Mouse (Mus musculus) lung, embryonic 15.5 days (tissue): Measurements from ENCODE around the gene Uhrf1bp1l. TPM values are rescaled to one million over a fixed set of nuclear protein-coding genes. Genes with fewer than 3 reads are reported as not detected.

ENCODE experiments used
- ATAC-seq: fragments of 200-750 bp; cut with Nextera tagmentation; 2 replicates; pipeline ENCODE4 v1.8.0; 2017; ENCODE audit warnings: moderate number of reproducible peaks, borderline replicate concordance; ENCODE audit not compliant: low FRiP score, low TSS enrichment; ENCODE audit errors: extremely low read depth
- H3K27ac ChIP-seq: fragments of 300-500 bp; sonication (generic); 2 replicates; pipeline ENCODE4 v1.5.1; 2015; ENCODE audit warnings: moderate library complexity, mild to moderate bottlenecking, inconsistent platforms
- H3K27me3 ChIP-seq: fragments of 300-500 bp; sonication (generic); 2 replicates; pipeline ENCODE4 v1.6.1; 2015; ENCODE audit warnings: inconsistent platforms
- H3K36me3 ChIP-seq: fragments of 300-500 bp; sonication (generic); 2 replicates; pipeline ENCODE4 v1.6.1; 2015; ENCODE audit warnings: inconsistent platforms
- H3K4me1 ChIP-seq: fragments of 300-500 bp; sonication (generic); 2 replicates; pipeline ENCODE4 v1.6.1; 2015; ENCODE audit warnings: inconsistent platforms
- H3K4me2 ChIP-seq: fragments of 300-500 bp; sonication (generic); 2 replicates; pipeline ENCODE4 v1.6.1; 2015; ENCODE audit warnings: inconsistent platforms, mild to moderate bottlenecking, moderate library complexity
- H3K4me3 ChIP-seq: fragments of 300-500 bp; sonication (generic); 2 replicates; pipeline ENCODE4 v1.5.1; 2015; ENCODE audit warnings: mild to moderate bottlenecking, inconsistent platforms
- H3K9ac ChIP-seq: fragments of 300-500 bp; sonication (generic); 2 replicates; pipeline ENCODE4 v1.6.1; 2015; ENCODE audit warnings: inconsistent platforms
- H3K9me3 ChIP-seq: fragments of 300-500 bp; sonication (generic); 2 replicates; pipeline ENCODE4 v1.6.1; 2016; ENCODE audit warnings: inconsistent platforms
- WGBS: fragments of 180-500 bp; shearing (Covaris S2); methylation state at CpG from one replicate; pipeline ENCODE4 v1.1.7; 2015; 5-methylcytosine and 5-hydroxymethylcytosine counted together
- polyA plus RNA-seq: library from polyadenylated mRNA; unstranded; fragments of >200 nt; fragmentation: Nextera tagmentation; extraction: Ambion mirVana; gene quantifications from 2 replicates; pipeline ENCODE4 v1.2.1, GENCODE M21; 2015

The Uhrf1bp1l gene
- polyA plus RNA-seq, 1 experiment from 2014 or later = 28.3 TPM

GRCm38 (mm10) chr10:89730386-89730785, 14.4 kb upstream of the Uhrf1bp1l start:
- H3K9me3 ChIP-seq = no peaks in the 10 kb centered on the region
- peaks cover 14% of the 10 kb centered on the region for H3K4me1 ChIP-seq
- H3K9ac ChIP-seq = no peak overlapping the region
- no peak overlapping the region for H3K4me2 ChIP-seq
- no peaks in the 10 kb centered on the region for H3K27me3 ChIP-seq
- H3K27ac ChIP-seq = no peak overlapping the region
- H3K36me3 ChIP-seq = peaks cover 14% of the 10 kb centered on the region
- WGBS = 80% methylated on average over 6 of the region's 6 CpGs
- no peak for ATAC-seq
- H3K4me3 ChIP-seq = no peak overlapping the region

DNA sequence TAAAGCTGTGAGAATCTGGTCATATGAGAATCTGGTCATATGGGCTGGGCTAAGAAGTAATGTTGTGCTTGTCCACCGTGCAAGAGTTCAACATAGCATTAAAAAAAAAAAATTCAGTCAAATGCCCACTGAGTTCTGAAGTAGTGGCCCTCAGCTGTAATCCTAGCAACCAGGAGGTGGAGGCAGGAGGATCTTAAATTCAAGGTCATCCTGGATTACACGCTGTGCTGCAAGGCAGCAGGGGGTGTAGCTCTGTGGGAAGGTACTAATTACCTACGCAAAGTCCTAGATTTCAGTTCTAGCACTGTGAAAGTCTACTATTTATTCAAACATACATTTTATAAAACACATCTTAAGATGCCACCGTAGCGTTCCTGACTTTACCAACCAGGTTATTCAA, 13.4 kb upstream of the Uhrf1bp1l start:
- H3K27me3 ChIP-seq = no peaks in the 10 kb centered on the region
- peak overlapping the region; percentile 70 for H3K4me2 ChIP-seq
- peaks cover 8% of the 10 kb centered on the region; the same call in 1 of the 2 replicates for H3K36me3 ChIP-seq
- H3K27ac ChIP-seq = no peak overlapping the region
- ATAC-seq = no peak
- H3K9ac ChIP-seq = peak overlapping the region; percentile 58
- peak overlapping the region; percentile 69 for H3K4me3 ChIP-seq
- H3K4me1 ChIP-seq = peaks cover 14% of the 10 kb centered on the region
- no peaks in the 10 kb centered on the region for H3K9me3 ChIP-seq
- 7% methylated on average over 5 of the region's 5 CpGs for WGBS

- Histone ChIP-seq H3K4me1 (peaks cover 14% of the 10 kb centered on the region), H3K9ac (peak within 1 kb of the TSS; percentile 58), H3K4me2 (peak within 1 kb of the TSS; percentile 70), H3K27me3 (no peaks in the 10 kb centered on the region), H3K4me3 (peak within 1 kb of the TSS; percentile 69), H3K36me3 (peaks cover 3% of the 10 kb centered on the region; the same call in 1 of the 2 replicates), H3K27ac (peak within 1 kb of the TSS; percentile 38; the same call in 1 of the 2 replicates), H3K9me3 (no peaks in the 10 kb centered on the region)
- WGBS = 1% methylated on average over 49 of the region's 49 CpGs
- peak; percentile 99 for ATAC-seq
Observed at GRCm38 (mm10) chr10:89732001-89732794, 12.6 kb upstream of the Uhrf1bp1l start, which contains the start of gene Actr6. Gene Actr6, minus strand, starts transcription at chr10:89732295.

DNA sequence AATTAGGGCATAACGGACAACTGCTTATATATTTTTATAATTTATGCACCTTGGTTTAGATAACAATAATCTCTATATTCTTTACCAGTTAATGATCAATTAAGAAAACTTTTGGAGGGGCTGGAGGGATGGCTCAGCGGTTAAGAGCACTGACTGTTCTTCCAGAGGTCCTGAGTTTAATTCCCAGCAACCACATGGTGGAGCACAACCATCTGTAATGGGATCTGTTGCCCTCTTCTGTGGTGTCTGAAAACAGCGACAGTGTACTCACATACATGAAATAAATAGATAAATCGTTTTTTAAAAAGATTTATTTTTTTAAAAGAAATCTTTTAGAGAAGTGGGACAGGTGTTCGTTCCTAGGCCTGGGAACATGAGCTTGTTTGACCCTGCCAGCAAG, 7.7 kb upstream of the Uhrf1bp1l start:
- H3K27me3 ChIP-seq = no peaks in the 10 kb centered on the region
- H3K27ac ChIP-seq = no peak overlapping the region
- no peaks in the 10 kb centered on the region for H3K9me3 ChIP-seq
- H3K4me2 ChIP-seq = no peak overlapping the region
- 29% methylated on average over 5 of the region's 5 CpGs for WGBS
- H3K4me1 ChIP-seq = peaks cover 5% of the 10 kb centered on the region
- ATAC-seq = no peak
- no peak overlapping the region for H3K4me3 ChIP-seq
- H3K36me3 ChIP-seq = no peaks in the 10 kb centered on the region
- H3K9ac ChIP-seq = no peak overlapping the region

DNA sequence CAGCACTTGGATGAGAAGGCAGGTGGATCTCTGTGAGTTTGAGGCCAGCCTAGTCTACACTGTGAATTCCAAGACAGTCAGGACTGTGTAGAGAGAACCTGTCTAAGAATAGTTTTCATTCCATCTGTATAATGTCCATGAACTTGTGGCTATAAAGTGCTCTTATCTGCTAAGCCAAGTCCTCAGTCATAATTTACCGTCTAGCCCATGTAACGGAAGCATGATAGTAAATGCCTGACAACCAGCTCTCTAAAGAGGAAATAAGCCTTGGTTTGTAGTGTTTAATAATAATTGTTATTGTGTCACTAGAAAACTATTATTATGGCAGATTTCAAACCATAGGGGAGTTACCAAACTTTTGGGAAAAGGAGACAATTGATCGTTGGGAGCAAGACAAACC, 6.9 kb upstream of the Uhrf1bp1l start:
- ATAC-seq = no peak
- no peaks in the 10 kb centered on the region for H3K9me3 ChIP-seq
- WGBS = 76% methylated on average over 3 of the region's 3 CpGs
- H3K4me3 ChIP-seq = no peak overlapping the region
- peaks cover under 1% of the 10 kb centered on the region for H3K4me1 ChIP-seq
- no peaks in the 10 kb centered on the region for H3K27me3 ChIP-seq
- H3K4me2 ChIP-seq = no peak overlapping the region
- H3K36me3 ChIP-seq = no peaks in the 10 kb centered on the region
- no peak overlapping the region for H3K27ac ChIP-seq
- H3K9ac ChIP-seq = no peak overlapping the region

DNA sequence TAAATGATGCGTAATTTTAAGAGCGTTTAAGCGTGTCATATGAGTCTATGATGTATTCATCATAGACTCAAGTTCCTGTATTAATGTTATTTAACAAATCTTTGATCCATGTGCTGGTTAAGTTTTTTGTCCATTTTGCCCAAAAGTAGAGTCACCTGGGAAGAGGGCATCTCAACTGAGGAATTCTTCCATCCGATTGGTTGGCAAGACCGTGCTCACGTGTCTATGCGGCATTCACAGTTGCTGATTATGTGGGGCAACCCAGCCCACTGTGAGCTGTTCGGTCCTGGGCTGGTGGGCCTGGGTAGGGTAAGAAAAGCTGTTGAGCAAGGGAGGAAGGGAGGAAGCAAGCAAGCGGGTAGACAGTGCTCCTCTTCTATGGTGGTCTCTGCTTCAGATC, 6.4 kb upstream of the Uhrf1bp1l start:
- H3K36me3 ChIP-seq = no peaks in the 10 kb centered on the region
- ATAC-seq = no peak
- H3K27ac ChIP-seq = no peak overlapping the region
- H3K9me3 ChIP-seq = no peaks in the 10 kb centered on the region
- no peak overlapping the region for H3K4me3 ChIP-seq
- H3K27me3 ChIP-seq = no peaks in the 10 kb centered on the region
- no peaks in the 10 kb centered on the region for H3K4me1 ChIP-seq
- no peak overlapping the region for H3K4me2 ChIP-seq
- H3K9ac ChIP-seq = no peak overlapping the region; the same call in 1 of the 2 replicates
- 89% methylated on average over 9 of the region's 9 CpGs for WGBS

DNA sequence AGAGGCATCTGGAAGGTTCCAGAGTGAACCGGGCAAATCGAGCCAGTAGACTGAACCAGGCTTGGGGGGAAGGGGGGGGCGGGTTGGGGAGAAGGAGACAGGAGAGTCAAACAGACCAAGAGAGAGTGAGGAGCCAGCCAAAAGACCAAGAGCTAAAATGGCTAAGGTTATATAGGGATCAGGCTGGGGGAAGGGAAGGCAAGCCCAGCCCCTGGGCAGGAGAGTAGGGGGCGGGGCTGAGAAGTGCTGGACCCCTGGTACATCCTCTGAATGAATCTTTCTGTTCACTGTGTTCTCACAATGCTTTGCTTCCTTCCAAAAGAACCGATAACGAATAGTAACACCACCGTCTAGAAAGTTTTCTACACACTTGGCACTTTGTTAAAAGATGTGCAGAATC, 5.1 kb upstream of the Uhrf1bp1l start:
- no peak overlapping the region for H3K4me2 ChIP-seq
- no peak overlapping the region for H3K27ac ChIP-seq
- 42% methylated on average over 7 of the region's 7 CpGs for WGBS
- H3K9me3 ChIP-seq = no peaks in the 10 kb centered on the region
- H3K36me3 ChIP-seq = no peaks in the 10 kb centered on the region
- H3K4me3 ChIP-seq = no peak overlapping the region
- ATAC-seq = no peak
- H3K9ac ChIP-seq = no peak overlapping the region
- H3K4me1 ChIP-seq = no peaks in the 10 kb centered on the region
- H3K27me3 ChIP-seq = no peaks in the 10 kb centered on the region

DNA sequence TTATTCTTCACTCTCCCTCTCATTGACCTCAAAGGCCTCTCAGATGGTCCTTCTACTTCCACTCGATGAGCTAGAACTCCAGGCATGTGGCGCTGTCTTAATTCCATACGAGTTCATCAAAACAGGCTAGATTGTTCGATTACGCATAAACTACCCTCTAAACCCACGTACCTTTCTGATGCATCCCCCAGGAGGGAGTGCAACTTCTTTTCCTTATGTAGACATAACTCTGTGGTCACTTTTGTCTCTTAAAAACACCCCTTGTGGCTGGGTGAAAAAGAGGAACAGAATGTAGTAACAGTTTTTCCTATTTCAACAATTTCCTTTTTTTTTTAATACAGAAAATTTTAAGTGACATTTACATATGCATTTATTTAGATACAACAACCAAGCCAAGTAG, 3.8 kb upstream of the Uhrf1bp1l start:
- WGBS = 77% methylated on average over 6 of the region's 6 CpGs
- Histone ChIP-seq H3K27me3 (no peaks in the 10 kb centered on the region), H3K9ac (no peak overlapping the region), H3K9me3 (no peaks in the 10 kb centered on the region), H3K27ac (no peak overlapping the region), H3K4me1 (no peaks in the 10 kb centered on the region), H3K4me3 (no peak overlapping the region), H3K4me2 (no peak overlapping the region), H3K36me3 (no peaks in the 10 kb centered on the region)
- no peak for ATAC-seq

DNA sequence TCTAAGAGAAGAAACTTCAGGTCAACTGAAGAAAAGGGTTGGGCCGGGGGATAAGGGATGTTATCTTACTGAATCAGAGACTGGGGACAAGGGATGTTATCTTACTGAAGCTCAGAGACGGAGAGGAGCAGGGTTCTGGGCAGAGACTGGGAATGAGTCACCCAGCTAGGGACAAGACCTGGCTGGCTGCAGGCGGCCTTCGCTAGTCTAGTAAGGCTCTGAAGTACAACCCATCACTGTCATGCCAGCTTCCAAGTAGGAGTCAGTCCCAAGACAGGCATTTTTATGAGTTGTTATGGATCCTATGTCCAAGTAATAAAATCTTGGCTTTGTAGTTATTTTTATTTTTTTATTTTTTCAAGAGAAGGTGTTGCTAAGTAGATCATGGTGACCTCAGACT, 1.5 kb upstream of the Uhrf1bp1l start:
- Histone ChIP-seq H3K4me2 (no peak overlapping the region), H3K27me3 (no peaks in the 10 kb centered on the region), H3K4me1 (peaks cover 6% of the 10 kb centered on the region; the same call in 1 of the 2 replicates), H3K4me3 (no peak overlapping the region), H3K9me3 (no peaks in the 10 kb centered on the region), H3K27ac (no peak overlapping the region), H3K9ac (no peak overlapping the region), H3K36me3 (no peaks in the 10 kb centered on the region)
- WGBS = 77% methylated on average over 4 of the region's 4 CpGs
- no peak for ATAC-seq

DNA sequence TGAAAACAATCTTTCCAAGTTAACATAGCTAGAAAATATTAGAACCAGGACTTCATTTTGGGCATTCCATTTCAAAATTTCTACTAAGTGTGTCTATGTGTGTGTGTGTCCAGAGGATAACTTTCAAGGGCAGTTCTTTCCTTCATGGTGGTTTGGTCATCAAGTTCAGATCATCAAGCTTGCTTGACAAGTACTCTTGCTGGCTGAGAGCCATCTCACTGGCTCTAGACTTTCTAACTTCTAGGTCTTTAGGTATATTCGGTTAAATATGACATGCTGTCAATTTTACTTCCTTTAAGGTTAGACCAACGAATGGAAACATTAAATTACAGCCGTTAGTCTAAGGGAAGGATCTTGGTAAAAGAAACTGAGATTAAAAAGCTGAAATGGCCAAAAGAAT, 450 bp upstream of the Uhrf1bp1l start:
- ATAC-seq = no peak
- Histone ChIP-seq H3K27ac (no peak overlapping the region), H3K27me3 (no peaks in the 10 kb centered on the region), H3K9me3 (no peaks in the 10 kb centered on the region), H3K36me3 (no peaks in the 10 kb centered on the region), H3K4me1 (peaks cover 6% of the 10 kb centered on the region; the same call in 1 of the 2 replicates), H3K9ac (no peak overlapping the region), H3K4me2 (peak overlapping the region; percentile 63), H3K4me3 (peak overlapping the region; percentile 76)
- 18% methylated on average over 3 of the region's 3 CpGs for WGBS

DNA sequence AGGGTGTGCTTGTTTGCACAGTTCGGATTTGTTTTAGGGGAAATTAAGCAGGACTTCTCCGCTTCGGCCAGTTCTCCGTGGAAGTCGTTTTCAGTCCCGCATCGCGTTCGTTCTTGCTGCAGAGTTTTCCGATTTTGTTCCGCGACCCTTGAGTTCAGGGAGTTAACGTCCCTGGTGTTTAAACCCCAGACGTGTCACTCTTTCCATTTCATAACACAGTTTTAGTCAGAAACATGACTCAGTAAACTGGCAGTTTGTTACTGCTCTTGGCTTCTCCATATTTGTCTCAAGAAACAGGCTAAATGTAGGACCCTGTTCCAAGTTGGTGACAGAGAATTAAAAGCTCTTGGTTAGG, 852 bp downstream of the Uhrf1bp1l start:
- Histone ChIP-seq H3K27ac (peak overlapping the region; percentile 77), H3K9ac (peak overlapping the region; percentile 86), H3K4me2 (peak overlapping the region; percentile 63), H3K27me3 (no peaks in the 10 kb centered on the region), H3K36me3 (no peaks in the 10 kb centered on the region), H3K4me3 (peak overlapping the region; percentile 76), H3K4me1 (peaks cover 6% of the 10 kb centered on the region; the same call in 1 of the 2 replicates), H3K9me3 (no peaks in the 10 kb centered on the region)
- ATAC-seq = no peak
- WGBS = under 1% methylated on average over 14 of the region's 14 CpGs

DNA sequence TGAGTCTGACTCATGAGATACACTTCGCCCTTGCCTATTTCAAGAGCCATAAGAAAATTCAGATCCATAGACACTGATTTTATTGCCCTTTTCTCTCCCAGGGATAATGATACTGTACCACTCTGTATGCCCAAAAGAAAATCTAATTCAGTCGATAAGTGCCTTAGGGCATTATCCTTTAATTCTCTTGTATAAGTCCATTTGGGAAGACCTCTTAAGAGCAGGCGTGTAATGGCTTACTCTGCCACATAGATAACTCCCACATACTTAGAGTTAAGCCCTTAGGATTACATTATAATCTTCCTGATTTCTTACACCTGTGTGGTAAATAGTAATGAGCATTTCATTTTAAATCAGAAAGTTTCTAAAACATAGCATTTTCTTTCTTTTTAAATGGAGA, 1.8 kb downstream of the Uhrf1bp1l start:
- no peak overlapping the region for H3K9ac ChIP-seq
- peaks cover 9% of the 10 kb centered on the region; the same call in 1 of the 2 replicates for H3K4me1 ChIP-seq
- H3K9me3 ChIP-seq = no peaks in the 10 kb centered on the region
- H3K36me3 ChIP-seq = no peaks in the 10 kb centered on the region
- H3K27me3 ChIP-seq = no peaks in the 10 kb centered on the region
- no peak for ATAC-seq
- 78% methylated on average over 3 of the region's 3 CpGs for WGBS
- H3K4me3 ChIP-seq = no peak overlapping the region
- H3K4me2 ChIP-seq = peak overlapping the region; percentile 10; the same call in 1 of the 2 replicates
- H3K27ac ChIP-seq = no peak overlapping the region
